Mouse (Mus musculus): Measurements from ENCODE around the gene Car6. TPM values are rescaled to one million over a fixed set of nuclear protein-coding genes. Genes with fewer than 3 reads are reported as not detected.

Gene Car6
- total and polyA plus RNA-seq, 3 experiments = not detected

DNA sequence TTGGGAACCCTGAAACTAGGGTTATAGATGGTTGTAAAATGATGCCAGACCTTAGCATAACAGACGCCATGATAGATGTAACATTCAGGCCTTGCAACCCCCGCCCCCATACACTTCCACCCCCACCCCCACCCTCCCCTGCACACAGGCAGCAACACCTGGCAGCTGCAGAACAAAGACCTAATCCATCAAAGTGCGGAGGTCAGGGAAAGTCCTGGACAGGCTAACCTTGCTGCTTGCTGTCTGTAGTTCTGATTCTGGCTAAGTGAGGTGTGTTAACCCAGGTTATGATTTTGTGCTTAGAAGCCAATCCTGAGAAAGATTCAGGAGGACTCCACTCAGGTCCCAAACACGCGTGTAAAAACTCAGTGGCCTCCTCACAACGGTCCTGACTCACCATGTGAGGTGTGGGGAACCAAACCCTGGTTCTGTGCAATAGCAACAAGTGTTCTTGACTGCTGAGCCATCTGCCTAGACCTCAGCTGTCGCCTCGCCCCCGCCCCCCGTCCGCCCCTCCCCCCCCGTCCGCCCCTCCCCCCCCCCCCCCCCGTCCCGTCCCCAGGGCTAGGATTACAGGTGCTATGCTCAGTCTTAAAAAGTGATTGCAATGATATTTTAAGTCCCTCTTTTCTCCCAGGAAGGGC, 28.7 kb upstream of the Car6 start:
- no peak for TF ChIP-seq HCFC1 (IDR thresholded peaks at IDR 0.05; ENCODE audit: low read depth, low read length)
- no peak for TF ChIP-seq ZNF384 (IDR thresholded peaks at IDR 0.05; ENCODE audit: low read depth, low read length)
- no peak for TF ChIP-seq RCOR1 (conservative IDR thresholded peaks at IDR 0.05; ENCODE audit: low read depth, low read length)
- TF ChIP-seq USF1 (IDR thresholded peaks at IDR 0.05; ENCODE audit: low read depth, low read length) = no peak
- no peak for TF ChIP-seq SIN3A (IDR thresholded peaks at IDR 0.05; ENCODE audit: low read length)
- TF ChIP-seq ETS1 (conservative IDR thresholded peaks at IDR 0.05; ENCODE audit: low read depth, low read length) = no peak
- no peak for TF ChIP-seq BHLHE40 (IDR thresholded peaks at IDR 0.05; ENCODE audit: low read depth, low read length)
- no peak for TF ChIP-seq ZKSCAN1 (IDR thresholded peaks at IDR 0.05; ENCODE audit: borderline replicate concordance, low read depth, low read length)
- TF ChIP-seq ZMIZ1 (IDR thresholded peaks at IDR 0.05; ENCODE audit: low read depth, low read length) = no peak
- no peak for TF ChIP-seq POLR2AphosphoS2 (IDR thresholded peaks at IDR 0.05; ENCODE audit: low read depth, low read length)
- H3K4me1 ChIP-seq (ENCODE audit: control insufficient read depth in 1 of 2, insufficient read depth in 2 of 2) = peaks cover 3 to 48% of the 10 kb centered on the region in 2 experiments
- H3K79me2 ChIP-seq (replicated peaks; ENCODE audit: control insufficient read depth, extremely low read depth, insufficient read depth, poor library complexity, severe bottlenecking) = no peaks in the 10 kb centered on the region
- H3K27me3 ChIP-seq (replicated peaks) = no peaks in the 10 kb centered on the region
- H3K9me3 ChIP-seq (replicated peaks; ENCODE audit: low read length) = no peaks in the 10 kb centered on the region
- no peak overlapping the region for H3K9ac ChIP-seq (ENCODE audit: insufficient read depth, low read depth)
- in situ Hi-C loops (cut with MboI; ENCODE audit: low pct_ligation_motif_present, low pct_unique_long_range_greater_than_20kb, low sequenced_read_pairs) (no loop called here), dilution Hi-C loops (cut with MboI; ENCODE audit: extremely low pct_ligation_motif_present, extremely low pct_unique_long_range_greater_than_20kb, low sequenced_read_pairs) (no loop called here)
- DNase-seq (ENCODE audit: extremely low read depth) = no peak
- H3K4me2 ChIP-seq (ENCODE audit: insufficient read depth, low read depth, poor library complexity, severe bottlenecking) = no peak overlapping the region
- H3K27ac ChIP-seq (ENCODE audit: insufficient read depth, low read depth) = no peak overlapping the region
- H3K36me3 ChIP-seq (replicated peaks in 1 of 2; ENCODE audit: control insufficient read depth in 1 of 2, insufficient read depth in 1 of 2, low read length in 1 of 2) = no peaks in the 10 kb centered on the region
- H3K4me3 ChIP-seq (replicated peaks in 1 of 3; ENCODE audit: low read depth in 2 of 3, low read length in 2 of 3, poor library complexity in 1 of 3) = no peak overlapping the region

DNA sequence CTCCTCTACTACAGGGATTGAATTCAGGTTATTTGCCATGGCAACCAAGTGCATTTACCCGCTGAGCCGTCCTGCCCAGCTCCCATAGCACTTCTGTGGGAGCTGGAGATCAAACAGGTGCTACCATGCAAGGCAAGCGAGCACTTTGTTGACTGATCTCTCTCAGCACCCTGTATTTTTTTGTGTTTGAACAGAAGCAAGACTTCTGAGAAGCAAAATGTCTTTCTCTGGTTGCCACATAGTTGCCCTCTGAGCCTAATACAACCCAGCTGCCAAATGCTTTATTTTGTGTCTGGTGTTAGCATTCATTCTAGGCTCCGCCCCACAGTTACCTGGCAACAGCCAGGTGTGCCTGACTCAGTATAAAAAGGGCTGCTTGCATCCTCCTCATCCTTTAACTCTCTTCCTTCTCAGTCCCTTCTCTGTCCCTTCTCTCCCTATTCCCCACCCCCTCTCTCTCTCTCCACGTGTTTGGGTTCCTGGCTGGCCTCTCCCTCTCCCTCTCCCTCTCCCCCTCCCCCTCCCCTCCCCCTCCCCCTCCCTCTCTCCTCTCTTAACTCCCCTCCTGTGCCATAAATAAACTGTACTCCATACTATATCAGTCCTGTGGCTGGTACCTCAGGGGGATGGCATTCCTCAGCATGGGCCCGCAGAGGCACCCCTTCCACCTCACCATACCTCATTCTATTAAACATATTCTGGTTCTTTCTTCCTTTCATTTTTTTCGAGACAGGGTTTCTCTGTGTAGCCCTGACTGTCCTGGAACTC, 27.6 kb upstream of the Car6 start:
- Histone ChIP-seq H3K9me3 (replicated peaks; ENCODE audit: low read length) (no peaks in the 10 kb centered on the region), H3K79me2 (replicated peaks; ENCODE audit: control insufficient read depth, extremely low read depth, insufficient read depth, poor library complexity, severe bottlenecking) (no peaks in the 10 kb centered on the region), H3K4me1 (ENCODE audit: control insufficient read depth in 1 of 2, insufficient read depth in 2 of 2) (peaks cover 0 to 40% of the 10 kb centered on the region in 2 experiments; a peak in 2 of 4 replicates), H3K27me3 (replicated peaks) (no peaks in the 10 kb centered on the region), H3K27ac (ENCODE audit: insufficient read depth, low read depth) (no peak overlapping the region), H3K4me3 (replicated peaks in 1 of 3; ENCODE audit: low read depth in 2 of 3, low read length in 2 of 3, poor library complexity in 1 of 3) (no peak overlapping the region), H3K9ac (ENCODE audit: insufficient read depth, low read depth) (no peak overlapping the region), H3K36me3 (replicated peaks in 1 of 2; ENCODE audit: control insufficient read depth in 1 of 2, insufficient read depth in 1 of 2, low read length in 1 of 2) (no peaks in the 10 kb centered on the region), H3K4me2 (ENCODE audit: insufficient read depth, low read depth, poor library complexity, severe bottlenecking) (no peak overlapping the region)
- in situ Hi-C loops (cut with MboI; ENCODE audit: low pct_ligation_motif_present, low pct_unique_long_range_greater_than_20kb, low sequenced_read_pairs) (no loop called here), dilution Hi-C loops (cut with MboI; ENCODE audit: extremely low pct_ligation_motif_present, extremely low pct_unique_long_range_greater_than_20kb, low sequenced_read_pairs) (no loop called here)
- no peak for DNase-seq (ENCODE audit: extremely low read depth)
- TF ChIP-seq ETS1 (conservative IDR thresholded peaks at IDR 0.05; ENCODE audit: low read depth, low read length) (no peak), MAX (IDR thresholded peaks at IDR 0.05; ENCODE audit: low read length) (no peak), ZNF384 (IDR thresholded peaks at IDR 0.05; ENCODE audit: low read depth, low read length) (no peak), TCF12 (IDR thresholded peaks at IDR 0.05; ENCODE audit: low read depth, low read length) (no peak), IRF4 (IDR thresholded peaks at IDR 0.05; ENCODE audit: low read depth, low read length) (no peak), CHD1 (IDR thresholded peaks at IDR 0.05; ENCODE audit: low read depth, low read length) (no peak), JUND (conservative IDR thresholded peaks at IDR 0.05; ENCODE audit: low read depth, low read length) (no peak), USF2 (conservative IDR thresholded peaks at IDR 0.05; ENCODE audit: low read depth, low read length) (no peak), BHLHE40 (IDR thresholded peaks at IDR 0.05; ENCODE audit: low read depth, low read length) (no peak), POLR2A (IDR thresholded peaks at IDR 0.05; ENCODE audit: low read depth, low read length) (no peak), MYC (IDR thresholded peaks at IDR 0.05; ENCODE audit: low read depth, low read length) (no peak), NRF1 (IDR thresholded peaks at IDR 0.05; ENCODE audit: low read depth, low read length) (no peak), E2F4 (IDR thresholded peaks at IDR 0.05; ENCODE audit: insufficient replicate concordance, low read depth, low read length) (no peak), ZC3H11A (IDR thresholded peaks at IDR 0.05; ENCODE audit: low read depth, low read length) (no peak)
